Mouse (Mus musculus) megakaryocyte, embryonic 14.5 days (primary cell): ENCODE measurements around the gene C2cd5.

Source experiments
- FLI1 ChIP-seq: IDR thresholded peaks from 2 replicates; pipeline ENCODE4 v1.6.1; 2012; ENCODE audit warnings: low read length, inconsistent platforms, mixed read lengths
- GATA1 ChIP-seq: IDR thresholded peaks from 3 replicates; pipeline ENCODE4 v1.6.1; 2012; ENCODE audit warnings: mixed read lengths, low read length, inconsistent platforms, borderline replicate concordance

GRCm38 (mm10) chr6:143023691-143024090, 76.2 kb downstream of the C2cd5 start:
- TF ChIP-seq GATA1 (no peak), FLI1 (no peak)
